Mouse (Mus musculus): ENCODE results near the gene Atp8a2.

The Atp8a2 gene

GRCm38 (mm10) chr14:59715695-59716442 is 481.1 kb downstream of the Atp8a2 start:
- DNase-seq (ENCODE audit: low read depth, low spot score) = peak; percentile 62

- no peak for DNase-seq (ENCODE audit: low read depth, low spot score)
These were observed 487.3 kb downstream of the Atp8a2 start for GRCm38 (mm10) chr14:59709505-59710335.

- DNase-seq (ENCODE audit: low read depth, low spot score) = no peak
These were observed 489.0 kb downstream of the Atp8a2 start for GRCm38 (mm10) chr14:59708009-59708408.

- no peak for DNase-seq (ENCODE audit: low read depth, low spot score)
These were observed 491.5 kb downstream of the Atp8a2 start for GRCm38 (mm10) chr14:59705326-59706058.

- no peak for DNase-seq (ENCODE audit: low read depth, low spot score)
These were observed 495.5 kb downstream of the Atp8a2 start for GRCm38 (mm10) chr14:59701492-59701891.

- DNase-seq (ENCODE audit: low read depth, low spot score) = no peak
These were observed 501.8 kb downstream of the Atp8a2 start for GRCm38 (mm10) chr14:59695160-59695559.

- DNase-seq (ENCODE audit: low read depth, low spot score) = no peak
These were observed 504.8 kb downstream of the Atp8a2 start for GRCm38 (mm10) chr14:59692164-59692563.

GRCm38 (mm10) chr14:59691402-59691801 is 505.6 kb downstream of the Atp8a2 start:
- no peak for DNase-seq (ENCODE audit: low read depth, low spot score)

- no peak for DNase-seq (ENCODE audit: low read depth, low spot score)
These were observed 506.0 kb downstream of the Atp8a2 start for GRCm38 (mm10) chr14:59690954-59691353.

GRCm38 (mm10) chr14:59689596-59689995 is 507.4 kb downstream of the Atp8a2 start:
- DNase-seq (ENCODE audit: low read depth, low spot score) = no peak

- no peak for DNase-seq (ENCODE audit: low read depth, low spot score)
These were observed 510.8 kb downstream of the Atp8a2 start for GRCm38 (mm10) chr14:59686229-59686628.

GRCm38 (mm10) chr14:59685343-59685742 is 511.6 kb downstream of the Atp8a2 start:
- no peak for DNase-seq (ENCODE audit: low read depth, low spot score)

- no peak for DNase-seq (ENCODE audit: low read depth, low spot score)
These were observed 515.1 kb downstream of the Atp8a2 start for GRCm38 (mm10) chr14:59681906-59682305.

- no peak for DNase-seq (ENCODE audit: low read depth, low spot score)
These were observed 519.4 kb downstream of the Atp8a2 start for GRCm38 (mm10) chr14:59677598-59678003.

GRCm38 (mm10) chr14:59675330-59675729 is 521.6 kb downstream of the Atp8a2 start:
- DNase-seq (ENCODE audit: low read depth, low spot score) = no peak

GRCm38 (mm10) chr14:59674556-59674955 is 522.4 kb downstream of the Atp8a2 start:
- no peak for DNase-seq (ENCODE audit: low read depth, low spot score)

- DNase-seq (ENCODE audit: low read depth, low spot score) = no peak
These were observed 524.0 kb downstream of the Atp8a2 start for GRCm38 (mm10) chr14:59672893-59673515.

GRCm38 (mm10) chr14:59657098-59657497 is 539.9 kb downstream of the Atp8a2 start:
- no peak for DNase-seq (ENCODE audit: low read depth, low spot score)

- DNase-seq (ENCODE audit: low read depth, low spot score) = peak; percentile 9
These were observed 540.4 kb downstream of the Atp8a2 start for GRCm38 (mm10) chr14:59656591-59656990.

GRCm38 (mm10) chr14:59649337-59649736 is 547.6 kb downstream of the Atp8a2 start:
- DNase-seq (ENCODE audit: low read depth, low spot score) = no peak

GRCm38 (mm10) chr14:59648611-59649010 is 548.4 kb downstream of the Atp8a2 start:
- no peak for DNase-seq (ENCODE audit: low read depth, low spot score)

All from telencephalon, adult 2 months (tissue).